Mouse (Mus musculus) liver, embryonic 14.5 days (tissue): ENCODE measurements around the gene Letmd1.

ENCODE experiments used
- CTCF ChIP-seq: IDR thresholded peaks from 2 replicates; pipeline ENCODE4 v1.5.1; 2016; ENCODE audit warnings: antibody characterized with exemption, low read depth, control low read depth
- EP300 ChIP-seq: IDR thresholded peaks from 2 replicates; pipeline ENCODE4 v1.6.1; 2016; ENCODE audit warnings: antibody characterized with exemption, low read depth

DNA sequence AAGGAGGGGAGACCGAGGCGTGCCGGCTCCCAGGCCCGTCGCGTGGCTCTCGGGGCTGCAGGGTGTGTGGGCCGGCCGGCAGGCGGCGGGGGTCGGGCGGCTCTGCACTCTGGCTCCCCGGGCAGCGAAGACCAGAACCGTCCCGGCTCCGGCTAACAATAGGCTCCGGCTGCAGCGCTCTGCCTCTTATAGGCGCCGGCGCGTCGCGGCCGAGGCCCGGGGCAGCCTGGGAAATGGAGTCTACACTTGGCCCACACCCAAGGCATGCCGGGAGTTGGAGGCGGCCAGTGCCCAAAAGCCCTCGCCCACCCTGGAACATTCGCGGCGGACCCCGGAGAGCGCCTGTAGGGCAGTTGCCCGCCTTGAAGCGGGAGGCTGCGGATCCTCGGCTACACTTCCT is 26.3 kb downstream of the Letmd1 start, which contains the start of gene Csrnp2:
- TF ChIP-seq CTCF = no peak
- TF ChIP-seq EP300 = no peak
